Mouse (Mus musculus) myocyte (in vitro differentiated cells): ENCODE results near the gene Rcor1.

Experiments
- E2F4 ChIP-seq: IDR thresholded peaks from one replicate; pipeline ENCODE4 v1.6.1; 2011; ENCODE audit warnings: mild to moderate bottlenecking, control low read depth, moderate library complexity; ENCODE audit not compliant: insufficient read depth
- MAX ChIP-seq: IDR thresholded peaks from one replicate; pipeline ENCODE4 v1.6.1; 2011; ENCODE audit warnings: low read depth, mild to moderate bottlenecking, control low read depth
- MYOD1 ChIP-seq, 3 experiments: IDR thresholded peaks; one replicate each; pipeline ENCODE4 v1.6.1; 2011; ENCODE audit warnings: control low read depth in 2 of 3, low read depth in 2 of 3, mild to moderate bottlenecking in 2 of 3, moderate library complexity in 1 of 3; ENCODE audit not compliant: insufficient read length in 2 of 3, control insufficient read depth in 1 of 3
- MYOG ChIP-seq, 3 experiments: IDR thresholded peaks; one replicate each; pipeline ENCODE4 v1.6.1; 2011; ENCODE audit warnings: control low read depth in 2 of 3, low read depth in 2 of 3, mild to moderate bottlenecking in 2 of 3; ENCODE audit not compliant: insufficient read length in 2 of 3, control insufficient read depth in 1 of 3, insufficient read depth in 1 of 3
- POLR2A ChIP-seq: IDR thresholded peaks from one replicate; pipeline ENCODE4 v1.6.1; 2011; ENCODE audit warnings: low read depth, mild to moderate bottlenecking, control low read depth, moderate library complexity; ENCODE audit not compliant: insufficient read length
- POLR2AphosphoS2 ChIP-seq: IDR thresholded peaks from one replicate; pipeline ENCODE4 v1.6.1; 2011; ENCODE audit warnings: low read depth, control low read depth; ENCODE audit not compliant: insufficient read length
- SRF ChIP-seq: IDR thresholded peaks from one replicate; pipeline ENCODE4 v1.6.1; 2011; ENCODE audit warnings: low read depth; ENCODE audit not compliant: control insufficient read depth, insufficient read length
- TCF12 ChIP-seq: IDR thresholded peaks from one replicate; pipeline ENCODE4 v1.6.1; 2011; ENCODE audit warnings: mild to moderate bottlenecking, control low read depth; ENCODE audit not compliant: poor library complexity, insufficient read depth, severe bottlenecking
- USF1 ChIP-seq: IDR thresholded peaks from one replicate; pipeline ENCODE4 v1.6.1; 2011; ENCODE audit warnings: low read depth, mild to moderate bottlenecking, control low read depth, moderate library complexity

DNA sequence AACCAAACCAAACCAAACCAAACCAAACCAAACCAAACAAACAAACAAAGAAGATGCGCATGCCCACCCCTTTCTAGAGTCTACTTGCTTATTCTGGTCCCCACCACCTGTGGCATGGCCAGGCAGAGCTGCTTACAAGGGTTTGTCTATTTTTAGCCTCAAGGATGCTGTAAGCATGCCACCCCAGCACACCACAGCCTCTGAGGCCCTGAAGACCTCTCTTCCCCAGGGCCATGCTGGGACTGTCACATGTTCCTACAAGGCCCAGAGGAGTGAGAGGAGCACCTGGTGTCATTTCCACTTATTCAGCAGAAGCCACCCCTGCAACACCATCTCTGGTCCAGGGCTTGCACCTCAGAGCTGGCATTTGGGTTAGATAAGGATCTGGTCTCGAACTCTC is 105.4 kb downstream of the Rcor1 start:
- TF ChIP-seq POLR2A (no peak), E2F4 (no peak), POLR2AphosphoS2 (no peak), USF1 (no peak), MAX (no peak), MYOD1 (IDR thresholded peaks at IDR 0.05; ENCODE audit: control insufficient read depth in 1 of 3, insufficient read length in 2 of 3, low read depth in 2 of 3) (no peak), MYOG (IDR thresholded peaks at IDR 0.05; ENCODE audit: control insufficient read depth in 1 of 3, insufficient read depth in 1 of 3, insufficient read length in 2 of 3, low read depth in 2 of 3) (no peak), SRF (no peak), TCF12 (no peak)
